Mouse (Mus musculus) forebrain, embryonic 14.5 days (tissue): ENCODE results near the gene Fgfrl1. TPM values are rescaled to one million over a fixed set of nuclear protein-coding genes. Genes with fewer than 3 reads are reported as not detected.

ENCODE experiments used
- ATAC-seq: fragments of 200-750 bp; cut with Nextera tagmentation; 2 replicates; pipeline ENCODE4 v1.8.0; 2017; ENCODE audit warnings: mild to moderate bottlenecking, moderate library complexity
- DNase-seq: peaks from one replicate; pipeline ENCODE4 v3.0.0-alpha.2; 2015; ENCODE audit warnings: low spot score
- H3K27ac ChIP-seq: fragments of 300-500 bp; sonication (generic); 2 replicates; pipeline ENCODE4 v1.5.1; 2014; ENCODE audit warnings: low read depth, mild to moderate bottlenecking, control low read depth, low read length, moderate library complexity
- H3K27me3 ChIP-seq: fragments of 300-500 bp; sonication (generic); replicated peaks from 2 replicates; pipeline ENCODE4 v1.6.1; 2014; ENCODE audit warnings: low read length, control low read depth, mixed read lengths; ENCODE audit not compliant: control insufficient read depth, insufficient read depth
- H3K36me3 ChIP-seq: fragments of 300-500 bp; sonication (generic); 2 replicates; pipeline ENCODE4 v1.6.1; 2014; ENCODE audit warnings: low read length, control low read depth; ENCODE audit not compliant: control insufficient read depth, insufficient read depth
- H3K4me1 ChIP-seq: fragments of 300-500 bp; sonication (generic); 2 replicates; pipeline ENCODE4 v1.6.1; 2014; ENCODE audit warnings: antibody characterized with exemption, low read length, control low read depth; ENCODE audit not compliant: control insufficient read depth, insufficient read depth
- H3K4me2 ChIP-seq: fragments of 300-500 bp; sonication (generic); 2 replicates; pipeline ENCODE4 v1.6.1; 2014; ENCODE audit warnings: mild to moderate bottlenecking, control low read depth, low read length
- H3K4me3 ChIP-seq: fragments of 300-500 bp; sonication (generic); 2 replicates; pipeline ENCODE4 v1.5.1; 2014; ENCODE audit warnings: low read depth, low read length, control low read depth
- H3K9ac ChIP-seq: fragments of 300-500 bp; sonication (generic); 2 replicates; pipeline ENCODE4 v1.6.1; 2014; ENCODE audit warnings: mild to moderate bottlenecking, low read length, control low read depth, moderate library complexity
- H3K9me3 ChIP-seq: fragments of 300-500 bp; sonication (generic); replicated peaks from 2 replicates; pipeline ENCODE4 v1.6.1; 2016; ENCODE audit warnings: low read length, control low read depth, mixed read lengths; ENCODE audit not compliant: control insufficient read depth
- WGBS: fragments of 180-500 bp; shearing (Covaris S2); extraction: QIAGEN DNeasy Blood & Tissue Kit; methylation state at CpG from one replicate; pipeline ENCODE4 v1.1.7; 2014; 5-methylcytosine and 5-hydroxymethylcytosine counted together
- polyA plus RNA-seq: library from polyadenylated mRNA; unstranded; fragments of >200 nt; fragmentation: Nextera tagmentation; extraction: Ambion mirVana; gene quantifications from 2 replicates; pipeline ENCODE4 v1.2.1, GENCODE M21; 2014

Fgfrl1 gene
- 4.3 and 4.7 TPM in 2 replicates for polyA plus RNA-seq

- no peak for ATAC-seq
- peak within 1 kb of the TSS; percentile 17 for H3K9ac ChIP-seq
- peak within 1 kb of the TSS; percentile 89 for H3K4me2 ChIP-seq
- WGBS = 6% methylated on average over 16 of the region's 18 CpGs
- DNase-seq = no peak
- peaks cover 4% of the 10 kb centered on the region for H3K27me3 ChIP-seq
- H3K4me3 ChIP-seq = peak within 1 kb of the TSS; percentile 63; the same call in 1 of the 2 replicates
- peaks cover 5% of the 10 kb centered on the region; the same call in 1 of the 2 replicates for H3K4me1 ChIP-seq
- H3K27ac ChIP-seq = no peak within 1 kb of the TSS
- no peaks in the 10 kb centered on the region for H3K9me3 ChIP-seq
- H3K36me3 ChIP-seq = no peaks in the 10 kb centered on the region
Measured at GRCm38 (mm10) chr5:108692271-108692670, at the start of gene Fgfrl1. Gene Fgfrl1 (plus strand): TSS chr5:108692382.

- H3K4me2 ChIP-seq = no peak overlapping the region
- DNase-seq (no peak), ATAC-seq (no peak)
- H3K9ac ChIP-seq = no peak overlapping the region
- H3K36me3 ChIP-seq = peaks cover 45% of the 10 kb centered on the region
- H3K9me3 ChIP-seq = no peaks in the 10 kb centered on the region
- 79% methylated on average over 2 of the region's 2 CpGs for WGBS
- H3K4me3 ChIP-seq = no peak overlapping the region
- no peaks in the 10 kb centered on the region for H3K27me3 ChIP-seq
- H3K4me1 ChIP-seq = no peaks in the 10 kb centered on the region
- H3K27ac ChIP-seq = no peak overlapping the region
Measured at GRCm38 (mm10) chr5:108643674-108644073, 48.5 kb upstream of the Fgfrl1 start.

- H3K4me2 ChIP-seq = no peak overlapping the region
- DNase-seq = no peak
- peaks cover 60% of the 10 kb centered on the region for H3K36me3 ChIP-seq
Measured at GRCm38 (mm10) chr5:108645651-108646342, 46.4 kb upstream of the Fgfrl1 start.

GRCm38 (mm10) chr5:108646343-108646660 is 45.9 kb upstream of the Fgfrl1 start:
- Histone ChIP-seq H3K9me3 (no peaks in the 10 kb centered on the region), H3K4me1 (no peaks in the 10 kb centered on the region), H3K36me3 (peaks cover 60% of the 10 kb centered on the region), H3K4me3 (no peak overlapping the region), H3K27me3 (no peaks in the 10 kb centered on the region), H3K9ac (no peak overlapping the region), H3K27ac (no peak overlapping the region), H3K4me2 (no peak overlapping the region)
- DNase-seq (no peak), ATAC-seq (no peak)
- 94% methylated on average over 3 of the region's 3 CpGs for WGBS

More at GRCm38 (mm10) chr5:108645651-108646342, 46.4 kb upstream of the Fgfrl1 start:
- no peak overlapping the region for H3K4me3 ChIP-seq
- H3K27me3 ChIP-seq = no peaks in the 10 kb centered on the region
- H3K9me3 ChIP-seq = no peaks in the 10 kb centered on the region
- 93% methylated on average over 9 of the region's 9 CpGs for WGBS
- no peak overlapping the region for H3K9ac ChIP-seq
- no peak overlapping the region for H3K27ac ChIP-seq
- no peaks in the 10 kb centered on the region for H3K4me1 ChIP-seq
- ATAC-seq = peak; percentile 29; the same call in 1 of the 2 replicates

GRCm38 (mm10) chr5:108647311-108647710 is 44.9 kb upstream of the Fgfrl1 start:
- 89% methylated on average over 2 of the region's 2 CpGs for WGBS
- Histone ChIP-seq H3K36me3 (peaks cover 61% of the 10 kb centered on the region), H3K9me3 (no peaks in the 10 kb centered on the region), H3K4me2 (no peak overlapping the region), H3K27me3 (no peaks in the 10 kb centered on the region), H3K9ac (no peak overlapping the region), H3K4me1 (no peaks in the 10 kb centered on the region), H3K27ac (no peak overlapping the region), H3K4me3 (no peak overlapping the region)
- ATAC-seq (no peak), DNase-seq (no peak)

- no peak for DNase-seq
- no peaks in the 10 kb centered on the region for H3K4me1 ChIP-seq
- 85% methylated on average over 2 of the region's 2 CpGs for WGBS
- no peak overlapping the region for H3K9ac ChIP-seq
- peaks cover 67% of the 10 kb centered on the region for H3K36me3 ChIP-seq
- H3K27ac ChIP-seq = no peak overlapping the region
- H3K27me3 ChIP-seq = no peaks in the 10 kb centered on the region
- no peak for ATAC-seq
- H3K9me3 ChIP-seq = no peaks in the 10 kb centered on the region
- no peak overlapping the region for H3K4me2 ChIP-seq
- H3K4me3 ChIP-seq = no peak overlapping the region
Measured at GRCm38 (mm10) chr5:108647820-108648465, 44.2 kb upstream of the Fgfrl1 start.

- ATAC-seq (no peak), DNase-seq (no peak)
- Histone ChIP-seq H3K4me2 (no peak overlapping the region), H3K9me3 (no peaks in the 10 kb centered on the region), H3K27me3 (no peaks in the 10 kb centered on the region), H3K9ac (no peak overlapping the region), H3K4me1 (no peaks in the 10 kb centered on the region), H3K36me3 (peaks cover 74% of the 10 kb centered on the region), H3K27ac (no peak overlapping the region), H3K4me3 (no peak overlapping the region)
- WGBS = 91% methylated on average over 11 of the region's 11 CpGs
Measured at GRCm38 (mm10) chr5:108648937-108649576, 43.1 kb upstream of the Fgfrl1 start.

GRCm38 (mm10) chr5:108650341-108650740 is 41.8 kb upstream of the Fgfrl1 start:
- H3K4me1 ChIP-seq = no peaks in the 10 kb centered on the region
- DNase-seq (no peak), ATAC-seq (no peak)
- H3K4me2 ChIP-seq = no peak overlapping the region
- H3K36me3 ChIP-seq = peaks cover 81% of the 10 kb centered on the region
- no peak overlapping the region for H3K27ac ChIP-seq
- H3K4me3 ChIP-seq = no peak overlapping the region
- WGBS = 90% methylated on average over 7 of the region's 7 CpGs
- H3K9ac ChIP-seq = no peak overlapping the region
- no peaks in the 10 kb centered on the region for H3K27me3 ChIP-seq
- no peaks in the 10 kb centered on the region for H3K9me3 ChIP-seq
